Comparison of ENCODE assay signal across 8 mouse cellular contexts in genomic region chrX:73895719-73896118, GRCm38 (mm10).
DNase-seq lines count a peak whose midpoint lies in the region.

Gene L1cam (minus strand): TSS chrX:73896105.

- peak; percentile 58 for DNase-seq in 3T3-L1 (ENCODE audit: low read depth, low spot score)
- peak; percentile 47 for DNase-seq in CD4-positive helper T cell, adult 2 months (ENCODE audit: low read depth, low spot score)
- peak; percentile 62 for DNase-seq in cerebellum, adult 11-12 months
- peak; percentile 26 for DNase-seq in forelimb bud, embryonic 11.5 days (ENCODE audit: low read depth, low spot score)
- DNase-seq in kidney, postnatal 14 days = peak; percentile 64
- peak; percentile 45 for DNase-seq in lung, postnatal 10 days
- peak; percentile 31 for DNase-seq in retina, postnatal 7 days (ENCODE audit: low read depth, low spot score)
- no peak for DNase-seq in Muller cell, postnatal 12 days (ENCODE audit: inconsistent ontology term)
